Mouse (Mus musculus): ENCODE measurements at regions not wholly inside any gene's neighbourhood (a gene's known extent, or its start where the extent isn't known, plus 50 kb on each side); places are given as distances from the start of the nearest gene placed in this dataset.

GRCm38 (mm10) chr7:136377259-136377658, 517.2 kb upstream of the Mgmt start:
- no peak for DNase-seq (ENCODE audit: low read depth)

- no peak for DNase-seq (ENCODE audit: low read depth)
Observed at GRCm38 (mm10) chr7:136377742-136378141, 516.7 kb upstream of the Mgmt start.

- DNase-seq (ENCODE audit: low read depth): no peak
Observed at GRCm38 (mm10) chr7:136378321-136378720, 516.1 kb upstream of the Mgmt start.

- DNase-seq (ENCODE audit: low read depth): no peak
Observed at GRCm38 (mm10) chr7:136379319-136379718, 515.1 kb upstream of the Mgmt start.

GRCm38 (mm10) chr7:136379741-136380140, 514.7 kb upstream of the Mgmt start:
- no peak for DNase-seq (ENCODE audit: low read depth)

- no peak for DNase-seq (ENCODE audit: low read depth)
Observed at GRCm38 (mm10) chr7:136383296-136383695, 511.1 kb upstream of the Mgmt start.

- DNase-seq (ENCODE audit: low read depth): no peak
Observed at GRCm38 (mm10) chr7:136387736-136388135, 506.7 kb upstream of the Mgmt start.

- DNase-seq (ENCODE audit: low read depth): no peak
Observed at GRCm38 (mm10) chr7:136390066-136390465, 504.3 kb upstream of the Mgmt start.

GRCm38 (mm10) chr7:136393454-136393853, 501.0 kb upstream of the Mgmt start:
- no peak for DNase-seq (ENCODE audit: low read depth)

- DNase-seq (ENCODE audit: low read depth): no peak
Observed at GRCm38 (mm10) chr7:136395838-136396237, 498.6 kb upstream of the Mgmt start.

GRCm38 (mm10) chr7:136397101-136397500, 497.3 kb upstream of the Mgmt start:
- DNase-seq (ENCODE audit: low read depth): no peak

- no peak for DNase-seq (ENCODE audit: low read depth)
Observed at GRCm38 (mm10) chr7:136402688-136403597, 491.5 kb upstream of the Mgmt start.

GRCm38 (mm10) chr7:136405391-136405790, 489.0 kb upstream of the Mgmt start:
- DNase-seq (ENCODE audit: low read depth): no peak

- DNase-seq (ENCODE audit: low read depth): no peak
Observed at GRCm38 (mm10) chr7:136406258-136407100, 487.9 kb upstream of the Mgmt start.

GRCm38 (mm10) chr7:136414808-136415207, 479.6 kb upstream of the Mgmt start:
- DNase-seq (ENCODE audit: low read depth): no peak

GRCm38 (mm10) chr7:136417327-136417726, 477.1 kb upstream of the Mgmt start:
- no peak for DNase-seq (ENCODE audit: low read depth)

- DNase-seq (ENCODE audit: low read depth): no peak
Observed at GRCm38 (mm10) chr7:136423846-136424531, 470.4 kb upstream of the Mgmt start.

- no peak for DNase-seq (ENCODE audit: low read depth)
Observed at GRCm38 (mm10) chr7:136427164-136427563, 467.2 kb upstream of the Mgmt start.

GRCm38 (mm10) chr7:136430085-136431011, 464.1 kb upstream of the Mgmt start:
- no peak for DNase-seq (ENCODE audit: low read depth)

- no peak for DNase-seq (ENCODE audit: low read depth)
Observed at GRCm38 (mm10) chr7:136433699-136434098, 460.7 kb upstream of the Mgmt start.

GRCm38 (mm10) chr7:136434510-136434909, 459.9 kb upstream of the Mgmt start:
- no peak for DNase-seq (ENCODE audit: low read depth)

All from c-Kit-positive CD71-negative TER-119-negative erythroid progenitor cells, embryonic 14.5 days (primary cell).